Mouse (Mus musculus): ENCODE measurements around the gene Rffl. TPM values are rescaled to one million over a fixed set of nuclear protein-coding genes. Genes with fewer than 3 reads are reported as not detected.

The Rffl gene
- 1 to 10 TPM; 4.5 to 5.7 TPM for total RNA-seq (2021)

DNA sequence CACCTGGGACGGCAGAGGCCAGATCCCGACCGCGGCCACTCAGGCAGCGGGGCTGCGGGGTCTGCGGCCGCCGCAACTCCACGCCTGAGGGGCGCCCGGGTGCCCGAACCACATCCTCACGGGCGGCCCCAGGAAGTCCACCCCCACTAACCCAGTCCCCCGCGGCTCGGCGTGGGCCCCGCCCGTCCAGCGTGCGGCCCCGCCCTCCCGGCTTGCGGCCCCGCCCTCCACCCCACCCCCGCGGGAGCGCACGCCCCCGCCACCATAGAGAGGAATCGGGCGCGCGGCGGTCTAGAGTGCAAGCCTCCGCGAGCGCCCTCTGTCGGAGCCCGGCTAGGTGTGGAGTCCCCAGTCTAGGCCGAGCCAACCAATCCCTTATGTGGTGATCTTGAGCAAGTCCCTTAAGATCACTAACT is at the start of gene Rffl:
Rffl (minus strand) TSS at position 180 of the 416 bp plus-strand sequence.
- intact Hi-C loops (cut with DNase I), result loop anchor here (1.0 kb wide), 1 partner anchor 52 kb away; no protein-coding TSS in a partner anchor
- peak; percentile 93 to 97 for DNase-seq

DNA sequence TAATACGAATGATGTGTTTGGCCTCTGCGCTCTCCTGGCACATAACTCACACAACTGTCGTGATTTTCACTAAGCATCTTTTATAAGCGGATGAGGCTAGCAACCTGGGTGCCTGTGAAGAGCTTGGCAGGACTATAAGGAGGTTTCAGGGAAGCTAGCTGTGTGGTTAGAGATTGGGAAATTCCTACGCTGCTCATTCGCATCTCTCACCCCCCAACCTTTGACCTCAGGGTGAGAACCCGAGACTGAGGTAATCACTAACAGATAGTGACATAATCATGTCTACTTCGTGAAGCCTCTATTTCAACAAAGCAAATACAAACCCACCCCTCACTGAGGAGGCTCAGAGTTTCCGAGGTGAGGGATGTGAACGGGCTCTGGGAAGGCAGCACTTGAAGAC is 49.8 kb upstream of the Rffl start:
- intact Hi-C loops (cut with DNase I), result no loop called here

DNA sequence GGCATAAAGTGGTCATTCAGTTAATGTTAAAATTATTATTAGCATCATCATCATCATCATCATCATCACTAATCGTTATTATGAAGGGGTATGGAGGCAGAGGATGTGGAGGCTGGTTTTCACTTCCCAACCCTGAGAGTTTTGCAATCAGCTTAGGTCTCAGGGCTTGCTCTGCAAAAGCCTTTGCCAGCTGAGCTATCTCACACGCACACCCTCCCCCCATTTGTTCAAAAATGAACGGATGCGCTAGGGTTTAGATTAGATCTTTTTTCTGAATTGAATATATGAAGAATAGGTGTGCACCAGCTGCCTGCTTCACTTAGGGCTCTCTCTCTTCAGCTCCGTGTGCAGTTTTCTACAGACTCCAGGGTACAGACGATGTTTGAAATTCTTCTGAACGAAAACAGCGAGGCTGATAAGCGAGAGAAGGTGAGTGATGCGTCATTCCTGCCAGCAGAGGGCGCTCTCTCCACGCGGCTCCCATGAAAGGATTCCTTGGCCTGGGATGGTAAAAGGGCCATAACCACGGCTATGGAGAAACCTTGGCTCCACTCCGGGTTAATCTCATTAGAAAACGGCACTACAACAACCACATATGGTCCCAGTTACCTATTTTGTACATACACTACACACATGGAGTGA is 43.8 kb upstream of the Rffl start:
- DNase-seq, result peak; percentile 83 to 86

More for the DNA sequence above, 49.8 kb upstream of the Rffl start:
- DNase-seq, result no peak

DNA sequence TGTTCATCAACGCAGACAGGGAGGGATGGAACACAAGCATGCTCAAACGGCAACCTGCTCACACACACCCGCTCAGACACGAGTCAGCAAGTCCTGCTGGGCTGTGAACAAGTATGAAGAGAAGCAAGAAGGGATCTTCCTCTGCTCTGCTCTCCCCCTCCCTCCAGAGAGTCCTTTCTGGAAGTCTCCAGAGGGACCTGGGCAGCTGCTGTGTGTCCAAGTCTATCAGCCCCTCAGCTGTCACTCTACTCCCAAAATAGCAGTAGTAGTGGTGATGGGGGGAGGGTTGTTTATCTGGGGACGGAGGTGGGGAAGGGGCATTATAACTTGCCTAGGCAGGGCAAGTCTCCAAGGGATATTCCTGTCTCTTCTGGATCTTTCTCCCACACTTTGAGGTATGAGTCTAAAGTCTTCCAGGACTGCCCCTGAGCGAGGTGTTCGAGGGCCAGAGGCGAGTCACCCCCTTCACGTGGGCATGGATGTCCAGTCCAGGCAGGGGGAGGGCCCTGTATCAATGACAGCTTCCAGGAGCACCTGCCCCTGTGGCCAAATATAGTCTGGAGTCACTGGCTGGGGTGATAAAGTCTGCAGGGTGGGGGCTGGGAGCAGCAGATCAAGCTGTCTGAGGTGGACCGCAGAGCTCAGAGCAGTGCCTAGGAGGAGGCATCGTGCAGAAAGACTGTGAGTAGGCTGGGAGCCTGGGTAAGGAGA is 39.8 kb upstream of the Rffl start:
- intact Hi-C loops (cut with DNase I), result no loop called here

More for the DNA sequence above, 43.8 kb upstream of the Rffl start:
- intact Hi-C loops (cut with DNase I), result loop anchor here (1.0 kb wide), 2 partner anchors 44 to 125 kb away; no protein-coding TSS in a partner anchor

DNA sequence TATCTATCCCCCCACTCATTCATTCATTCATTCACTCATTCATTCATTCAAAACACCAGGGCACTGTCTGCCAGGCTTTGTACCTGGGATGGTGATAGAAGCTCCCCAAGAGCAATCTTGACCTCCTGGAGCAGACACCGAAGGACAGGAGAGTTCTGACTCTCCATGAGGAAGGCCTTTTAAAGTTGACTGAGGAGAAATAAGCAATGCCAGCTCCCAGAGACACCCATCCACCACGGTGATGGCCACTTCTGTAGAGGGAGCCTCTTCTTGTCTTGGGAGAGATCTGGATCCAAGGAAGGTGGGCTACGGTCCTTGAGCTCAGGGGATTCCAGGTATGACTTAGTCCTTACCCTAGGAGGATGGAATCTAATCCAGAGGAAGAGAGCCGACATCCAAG is 39.2 kb upstream of the Rffl start, which contains the start of gene Unc45b:
Unc45b (plus strand) TSS at position 301 of the 400 bp plus-strand sequence.
- DNase-seq, result peak in 1 of 2 experiments; percentile 25
- intact Hi-C loops (cut with DNase I), result no loop called here

More for the DNA sequence above, 39.8 kb upstream of the Rffl start:
- DNase-seq, result peak; percentile 83 to 88

DNA sequence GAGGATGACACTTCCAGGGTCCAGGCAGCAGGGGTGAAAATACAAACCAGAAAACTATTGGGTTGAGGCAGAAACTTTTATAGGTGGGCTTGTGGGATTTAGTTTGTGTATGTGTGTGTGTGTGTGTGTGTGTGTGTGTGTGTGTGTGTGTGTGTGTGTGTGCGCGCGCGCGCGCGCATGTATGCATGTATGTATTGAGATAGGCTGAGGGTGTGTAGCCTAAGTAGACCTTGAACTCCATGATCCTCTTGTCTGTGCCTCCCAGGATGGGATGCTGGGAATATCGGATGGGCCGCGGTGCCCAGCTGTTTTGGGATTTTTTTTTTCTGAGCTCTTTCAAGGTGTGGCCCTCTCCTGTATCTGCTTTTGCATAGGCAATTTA is 37.6 kb upstream of the Rffl start:
- no peak for DNase-seq
- intact Hi-C loops (cut with DNase I), result no loop called here

DNA sequence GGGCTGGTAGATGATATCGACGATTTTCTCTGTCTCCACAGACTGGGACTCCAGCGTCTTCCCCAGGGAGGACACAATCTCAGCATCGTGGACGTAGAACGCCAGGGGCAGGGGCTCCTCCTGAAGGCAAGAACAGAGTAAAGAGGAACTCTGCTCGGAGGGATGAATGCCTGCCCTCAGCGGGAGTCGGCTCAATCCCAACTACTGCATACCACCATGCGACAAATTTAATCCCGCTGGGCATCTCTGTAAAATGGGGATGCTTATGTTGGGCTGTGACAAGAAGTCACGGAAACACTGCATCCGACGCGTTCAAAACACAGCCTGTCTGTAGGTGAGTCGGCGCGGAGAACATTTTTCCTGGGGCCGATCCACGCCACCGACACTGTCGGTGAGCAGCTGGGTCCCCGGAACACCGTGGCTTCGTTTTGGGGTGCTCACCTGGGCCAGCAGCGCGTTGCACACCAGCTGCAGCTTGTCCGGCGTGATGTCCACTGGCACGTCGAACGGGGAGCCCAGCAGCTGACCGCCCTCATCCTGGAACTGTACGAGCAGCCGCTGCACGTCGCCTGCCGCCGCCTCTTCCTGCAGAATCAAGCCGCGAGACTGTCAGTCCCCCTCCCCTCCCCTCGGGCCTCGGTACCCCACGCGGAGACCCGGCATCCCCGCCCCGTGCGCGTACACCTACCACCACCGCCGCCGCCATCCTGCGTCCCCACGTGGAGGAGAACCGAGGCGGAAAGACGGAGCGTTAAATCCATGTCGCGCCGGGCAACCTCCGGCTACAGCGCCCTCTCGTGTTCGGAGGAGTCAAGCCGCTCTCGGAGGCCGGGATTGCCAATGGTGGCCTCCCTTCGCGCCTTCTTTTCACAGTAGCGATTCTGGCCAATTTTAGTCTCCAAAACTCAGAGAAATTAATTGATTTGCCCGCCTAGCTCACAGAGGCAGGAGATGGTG is 36.9 kb upstream of the Rffl start, which contains the start of gene Nle1:
Nle1 (minus strand) TSS at position 761 of the 957 bp plus-strand sequence.
- peak; percentile 95 to 98 for DNase-seq
- intact Hi-C loops (cut with DNase I), result no loop called here

DNA sequence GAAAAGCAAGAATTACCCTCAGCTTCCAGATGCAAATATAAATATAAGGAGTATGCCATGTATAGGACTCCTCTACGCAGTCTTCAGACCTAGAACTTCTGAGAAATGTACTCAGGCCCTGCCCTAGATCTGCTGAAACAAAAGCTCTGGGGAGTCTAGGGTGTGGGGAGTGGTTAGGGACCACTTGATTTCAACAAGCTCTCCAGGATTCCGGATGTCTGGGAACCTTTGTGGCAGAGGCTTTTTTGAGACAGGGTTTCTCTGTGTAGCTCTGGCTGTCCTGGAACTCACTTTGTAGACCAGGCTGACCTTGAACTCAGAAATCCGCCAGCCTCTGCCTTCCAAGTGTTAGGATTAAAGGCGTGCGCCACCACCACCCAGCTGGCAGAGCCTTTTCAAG is 34.8 kb upstream of the Rffl start:
- intact Hi-C loops (cut with DNase I), result no loop called here
- no peak for DNase-seq

DNA sequence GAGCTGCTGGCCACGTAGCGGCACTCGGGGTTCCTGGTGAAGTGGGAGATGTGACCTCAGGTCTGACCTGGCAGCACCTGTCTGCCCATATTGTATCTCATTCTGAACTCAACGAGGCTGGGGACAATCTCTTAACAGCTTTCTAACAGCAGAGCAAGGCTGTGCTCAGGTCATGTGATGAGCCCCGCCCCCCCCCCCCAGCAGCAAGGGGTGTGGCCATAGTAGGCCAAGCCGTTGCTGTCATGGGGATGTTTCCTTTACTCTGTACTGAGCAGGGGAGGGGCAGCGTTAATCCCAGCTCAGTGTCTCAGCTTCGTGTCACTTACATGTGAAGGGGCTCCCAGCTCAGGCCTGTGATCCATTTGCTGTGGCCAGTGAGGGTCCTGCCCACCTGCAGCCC is 33.9 kb upstream of the Rffl start:
- intact Hi-C loops (cut with DNase I), result no loop called here

DNA sequence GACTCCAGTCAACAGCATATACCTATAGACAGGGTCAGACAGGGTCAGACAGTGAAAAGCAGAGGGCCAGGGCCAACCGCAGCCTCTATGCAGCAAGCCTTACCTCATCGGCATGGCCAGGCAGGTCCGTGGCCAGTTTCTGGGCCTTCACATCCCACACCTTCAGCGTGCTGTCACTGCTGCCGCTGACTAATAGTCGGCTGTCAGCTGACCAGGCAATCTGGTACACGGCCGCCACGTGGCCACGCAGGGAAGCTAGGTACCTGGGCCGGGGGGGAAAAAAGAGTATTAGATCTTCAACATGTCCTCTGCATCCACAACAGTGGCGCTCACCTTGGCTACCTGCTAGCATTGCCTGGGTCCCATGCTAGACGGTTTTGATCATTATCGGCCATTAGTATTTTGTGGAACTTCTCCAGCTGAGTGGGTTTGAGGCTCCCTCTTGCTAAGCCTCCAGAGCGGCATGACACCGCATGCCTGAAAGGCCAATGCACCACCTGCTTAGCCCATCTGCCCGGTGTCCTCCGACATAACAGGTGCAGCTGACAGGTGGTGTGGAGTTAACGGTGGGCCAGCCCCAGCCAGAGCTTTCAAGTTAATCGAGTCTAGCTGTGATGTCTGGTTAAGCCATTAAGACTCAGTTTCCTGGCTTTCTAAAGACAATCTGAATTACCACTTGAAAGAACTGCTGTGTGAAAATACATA is 30.7 kb upstream of the Rffl start:
- intact Hi-C loops (cut with DNase I), result no loop called here
- no peak for DNase-seq

More for the DNA sequence above, 33.9 kb upstream of the Rffl start:
- no peak for DNase-seq

DNA sequence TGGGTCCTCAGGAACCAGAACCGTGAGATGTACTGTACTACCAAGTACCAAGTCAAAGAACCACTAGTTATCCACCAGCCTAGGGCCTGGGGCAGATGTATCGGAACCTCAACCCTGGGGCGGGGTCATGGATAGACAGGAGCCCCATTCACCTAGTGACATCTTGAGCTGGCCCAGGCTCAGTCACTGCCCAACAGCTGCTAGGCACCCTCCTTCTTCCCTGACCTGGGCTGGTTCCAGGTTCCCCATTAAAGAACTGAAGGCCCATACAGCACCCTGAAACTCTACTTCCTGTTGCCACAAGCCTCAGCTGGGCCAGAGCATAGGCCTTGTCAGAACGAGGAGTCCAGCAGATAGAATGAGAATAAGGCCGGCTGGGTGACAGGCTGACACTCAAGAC is 28.7 kb upstream of the Rffl start:
- intact Hi-C loops (cut with DNase I), result loop anchor here (10.0 kb wide), 1 partner anchor 905 kb away; no protein-coding TSS in a partner anchor
- no peak for DNase-seq

DNA sequence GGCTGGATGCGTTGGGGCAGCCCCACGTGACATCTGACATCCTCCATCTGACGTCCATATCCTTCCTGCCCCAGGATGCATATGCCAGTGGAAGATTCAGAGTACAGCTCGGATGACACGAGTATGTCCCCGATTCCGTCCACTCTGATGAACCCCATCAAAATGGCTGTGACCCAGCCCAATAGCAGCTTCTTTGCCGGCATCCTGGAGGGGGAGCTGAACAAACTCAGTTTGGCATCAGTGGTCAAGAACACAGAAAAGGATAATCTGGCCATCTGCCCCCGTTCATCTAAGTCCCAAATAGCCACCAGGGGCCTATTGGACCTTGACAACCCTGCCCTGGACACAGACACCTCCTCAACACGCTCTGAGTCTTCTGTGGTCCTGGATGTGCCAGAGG is 26.5 kb upstream of the Rffl start:
- DNase-seq, result no peak
- intact Hi-C loops (cut with DNase I), result loop anchor here (10.0 kb wide), 1 partner anchor 903 kb away; no protein-coding TSS in a partner anchor

DNA sequence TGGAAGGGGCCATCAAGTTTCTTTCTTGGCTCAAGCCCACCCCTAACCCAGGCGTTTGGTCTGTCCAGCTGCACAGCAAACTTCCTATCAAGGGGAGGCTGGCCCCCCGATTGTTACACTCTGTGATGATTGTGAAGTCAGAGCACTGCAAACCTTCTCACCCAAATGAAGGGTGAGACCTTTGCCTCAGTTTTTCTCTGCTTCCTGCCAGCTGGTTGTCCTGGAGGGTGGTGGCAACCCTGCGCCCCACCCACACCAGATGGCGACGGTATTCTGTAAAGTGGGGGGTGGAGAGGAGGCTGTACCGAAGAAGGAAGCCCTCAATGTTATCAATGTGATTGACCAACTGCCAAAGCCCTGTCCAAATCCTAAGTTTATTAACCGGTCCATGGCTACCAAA is 20.9 kb upstream of the Rffl start, which contains the start of gene Fndc8:
Fndc8 (plus strand) TSS at position 189 of the 400 bp plus-strand sequence.
- DNase-seq, result no peak
- intact Hi-C loops (cut with DNase I), result loop anchor here (5.0 to 10.0 kb wide), 2 partner anchors 640 to 897 kb away; no protein-coding TSS in a partner anchor

DNA sequence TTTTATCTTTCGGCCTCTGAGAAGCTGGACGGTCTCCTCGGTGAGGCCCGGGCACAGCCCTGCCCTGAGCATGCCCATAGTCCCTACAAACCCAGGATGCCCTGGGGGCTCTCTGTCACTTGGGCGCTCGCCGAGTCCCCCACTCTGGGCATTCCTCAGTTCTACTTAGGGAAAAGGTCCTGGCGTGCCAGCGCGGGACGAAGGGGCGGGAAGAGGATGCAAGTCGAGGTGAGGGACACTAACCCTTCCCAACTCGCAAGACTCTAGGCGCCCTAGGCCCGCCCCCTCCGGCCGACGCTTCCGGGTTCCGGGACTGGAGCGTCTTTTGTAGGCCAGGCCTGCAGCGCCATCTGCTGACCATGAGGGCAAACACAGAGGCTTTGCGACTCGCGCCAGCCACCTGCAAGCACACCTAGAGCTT is 19.3 kb upstream of the Rffl start, which contains the start of gene Rad51d:
Rad51d (minus strand) TSS at position 273 of the 421 bp plus-strand sequence.
- DNase-seq, result peak; percentile 94 to 97

DNA sequence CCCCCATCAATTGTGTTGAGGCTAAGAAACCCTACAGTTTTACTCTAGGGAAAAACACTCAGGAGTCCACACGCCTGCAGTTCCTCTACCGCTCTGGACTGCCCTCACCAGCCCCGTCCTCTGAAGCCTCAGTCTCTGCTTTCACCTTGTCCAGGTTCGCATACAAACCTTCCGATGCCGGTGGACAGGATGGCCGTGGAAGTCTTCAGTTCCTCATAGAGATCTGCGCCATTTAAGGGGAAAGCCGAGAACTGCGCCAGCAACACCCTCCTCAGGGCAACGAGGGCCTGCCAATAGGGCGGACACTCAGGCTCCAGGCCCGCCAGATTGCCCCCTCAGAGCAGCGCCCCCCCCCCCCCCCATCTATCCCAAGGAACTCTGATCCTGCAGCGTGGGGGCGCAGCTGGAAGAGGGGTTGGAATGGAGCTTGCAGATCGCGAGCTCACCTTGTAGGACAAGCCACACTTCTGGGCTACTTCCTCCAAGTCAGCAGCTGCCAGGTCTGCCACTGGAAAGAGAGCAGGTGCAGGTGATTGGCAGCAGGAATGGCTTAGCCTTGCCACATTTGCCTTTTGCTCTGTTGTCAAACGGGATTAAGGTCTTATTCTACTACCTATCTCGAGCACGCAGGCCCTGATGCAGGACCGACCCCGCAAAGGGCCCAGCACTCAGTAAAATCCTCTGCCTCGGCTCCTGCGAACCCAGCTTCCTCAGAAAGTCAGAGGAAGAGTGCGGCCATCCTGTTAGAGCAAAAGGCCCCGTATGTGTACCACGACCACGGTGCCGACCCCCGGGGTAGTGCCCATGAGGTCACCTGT is 18.7 kb upstream of the Rffl start:
- DNase-seq, result peak in 1 of 2 experiments; percentile 33
- intact Hi-C loops (cut with DNase I), result loop anchor here (1.0 to 10.0 kb wide), 6 partner anchors 70 to 895 kb away; no protein-coding TSS in a partner anchor

More for the DNA sequence above, 19.3 kb upstream of the Rffl start, which contains the start of gene Rad51d:
- intact Hi-C loops (cut with DNase I), result loop anchor here (1.0 to 10.0 kb wide), 6 partner anchors 71 to 896 kb away; no protein-coding TSS in a partner anchor

DNA sequence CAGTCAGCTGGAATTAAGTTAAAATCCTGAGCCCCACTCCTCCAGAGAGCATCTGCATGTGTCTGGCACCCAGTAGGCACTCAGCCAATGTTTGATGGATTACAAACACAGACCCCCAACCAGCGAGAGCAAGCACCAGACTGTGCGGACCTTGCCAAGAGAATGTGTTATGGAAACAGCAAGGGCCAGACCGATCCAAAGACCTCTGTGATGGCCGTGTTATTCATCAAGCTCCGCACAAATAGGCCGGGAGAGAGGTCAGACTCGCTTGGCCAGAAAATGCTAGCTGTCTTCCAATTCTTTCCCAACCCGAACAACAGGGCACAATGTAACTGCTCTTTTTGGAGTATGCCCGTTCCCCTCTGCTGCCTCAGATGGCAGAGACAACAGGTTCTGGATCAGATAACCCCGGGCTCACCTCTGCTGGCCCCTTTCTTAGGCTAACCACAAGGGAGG is 17.5 kb upstream of the Rffl start:
- intact Hi-C loops (cut with DNase I), result no loop called here
- no peak for DNase-seq

DNA sequence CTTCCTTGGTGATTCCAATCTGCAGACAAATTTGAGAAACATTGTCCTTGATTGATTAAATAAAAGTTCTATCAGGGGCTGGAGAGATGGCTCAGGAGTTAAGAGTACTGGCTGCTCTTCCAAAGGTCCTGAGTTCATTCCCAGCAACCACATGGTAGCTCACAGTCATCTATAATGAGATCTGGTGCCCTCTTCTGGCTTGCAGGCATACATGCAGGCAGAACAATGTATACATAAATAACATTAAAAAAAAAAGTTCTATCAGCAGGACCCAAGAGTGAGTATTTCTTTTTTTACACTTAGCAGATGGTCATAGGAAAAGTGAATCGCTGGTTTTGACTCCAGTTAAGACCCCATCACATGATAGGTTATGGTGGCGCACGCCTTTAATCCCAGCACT is 15.5 kb upstream of the Rffl start:
- no peak for DNase-seq
- intact Hi-C loops (cut with DNase I), result no loop called here

DNA sequence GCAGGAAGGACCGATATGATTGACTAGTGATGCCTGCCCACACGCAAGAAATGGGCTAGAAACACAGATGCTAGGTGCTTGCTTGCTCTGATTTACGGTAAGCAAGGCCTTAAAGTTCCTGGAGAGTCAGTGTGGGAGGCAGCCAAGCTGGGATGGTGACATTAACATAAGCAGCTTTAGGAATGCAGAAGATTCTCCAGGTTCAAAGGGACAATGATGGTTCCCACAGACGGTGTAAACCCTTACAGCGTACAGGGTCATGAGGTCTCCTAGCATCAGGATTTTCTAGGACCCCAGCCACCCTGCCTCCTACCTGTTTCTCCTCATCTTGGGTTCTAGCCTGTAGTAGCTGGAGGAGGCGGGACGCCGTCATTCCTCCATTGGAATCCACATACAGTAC is 12.2 kb upstream of the Rffl start:
- intact Hi-C loops (cut with DNase I), result no loop called here
- no peak for DNase-seq

Measured in heart, postnatal 10 days (tissue).